Mouse (Mus musculus): ENCODE data around the gene Glb1l2. TPM values are rescaled to one million over a fixed set of nuclear protein-coding genes. Genes with fewer than 3 reads are reported as not detected.

The Glb1l2 gene
- polyA plus RNA-seq, 1 experiment from 2014 or later: 1.2 TPM

DNA sequence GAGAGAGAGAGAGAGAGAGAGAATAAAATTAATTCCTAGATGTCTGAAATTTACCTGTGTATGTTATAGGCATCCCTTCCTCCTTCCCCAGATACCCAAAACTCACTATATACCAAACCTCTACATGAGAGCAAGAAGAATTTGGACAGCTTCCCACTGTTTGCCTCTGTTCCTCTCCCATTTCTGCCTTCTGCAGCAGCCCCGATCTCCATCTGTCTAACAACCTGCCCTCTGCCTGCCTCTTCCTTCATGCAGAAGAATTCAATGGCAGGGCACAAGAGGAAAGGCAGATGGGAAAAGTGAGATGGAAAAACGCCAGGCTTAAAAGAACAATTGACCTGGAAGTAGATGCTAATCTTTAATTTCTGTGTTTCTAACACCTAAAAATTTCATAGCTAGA, 77.7 kb downstream of the Glb1l2 start:
- Histone ChIP-seq H3K4me3 (no peak overlapping the region), H3K4me2 (no peak overlapping the region), H3K36me3 (no peaks in the 10 kb centered on the region), H3K9ac (no peak overlapping the region), H3K9me3 (replicated peaks) (no peaks in the 10 kb centered on the region), H3K27ac (no peak overlapping the region), H3K4me1 (replicated peaks) (peaks cover 5% of the 10 kb centered on the region), H3K27me3 (peaks cover 28% of the 10 kb centered on the region)
- ATAC-seq (replicated peaks; ENCODE audit: insufficient number of reproducible peaks, insufficient read depth, low FRiP score, low read depth): no peak
- WGBS: 68% methylated on average over 2 of the region's 2 CpGs

DNA sequence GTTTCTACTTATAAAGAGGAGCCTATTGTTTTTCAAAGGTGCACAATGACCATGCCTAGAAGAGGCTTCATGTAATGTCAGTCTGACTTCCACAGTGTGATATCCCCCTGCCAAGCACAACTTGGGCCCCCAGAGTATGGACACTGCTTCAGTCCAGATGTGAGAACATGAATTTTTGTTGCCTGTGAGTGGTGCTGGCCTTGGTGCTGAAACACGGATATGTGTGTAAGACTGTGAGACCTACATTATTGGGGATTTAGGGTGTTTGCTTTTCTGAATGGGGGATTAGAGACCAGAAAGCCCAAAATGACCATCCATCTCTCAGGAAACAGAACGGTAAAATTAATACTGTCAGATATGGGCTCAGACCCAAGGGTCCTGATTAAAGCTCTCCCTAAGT, 78.8 kb downstream of the Glb1l2 start:
- Histone ChIP-seq H3K27ac (no peak overlapping the region), H3K4me3 (no peak overlapping the region), H3K36me3 (no peaks in the 10 kb centered on the region), H3K27me3 (peaks cover 17% of the 10 kb centered on the region), H3K9me3 (replicated peaks) (no peaks in the 10 kb centered on the region), H3K4me1 (replicated peaks) (no peaks in the 10 kb centered on the region), H3K4me2 (no peak overlapping the region), H3K9ac (no peak overlapping the region)
- ATAC-seq (replicated peaks; ENCODE audit: insufficient number of reproducible peaks, insufficient read depth, low FRiP score, low read depth): no peak
- 41% methylated on average over 2 of the region's 2 CpGs for WGBS

DNA sequence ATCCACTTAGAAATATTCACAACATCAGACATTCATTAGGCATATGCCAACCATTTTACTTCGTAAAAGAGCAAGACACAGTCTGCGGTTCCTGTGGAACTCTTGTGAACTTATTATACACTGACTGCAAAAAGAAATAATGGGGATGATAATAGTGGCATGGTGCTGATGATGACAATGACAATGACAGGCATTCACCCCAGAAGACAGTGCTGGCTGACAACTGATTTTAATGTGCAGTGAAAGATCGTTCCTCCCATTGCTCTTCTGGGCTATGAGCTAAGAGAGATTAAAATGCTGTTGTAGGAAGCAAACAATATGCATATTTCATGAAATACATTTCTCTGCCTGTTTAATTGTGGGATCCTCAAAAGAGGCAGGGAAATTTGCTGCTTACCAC, 80.6 kb downstream of the Glb1l2 start:
- H3K4me3 ChIP-seq: no peak overlapping the region

DNA sequence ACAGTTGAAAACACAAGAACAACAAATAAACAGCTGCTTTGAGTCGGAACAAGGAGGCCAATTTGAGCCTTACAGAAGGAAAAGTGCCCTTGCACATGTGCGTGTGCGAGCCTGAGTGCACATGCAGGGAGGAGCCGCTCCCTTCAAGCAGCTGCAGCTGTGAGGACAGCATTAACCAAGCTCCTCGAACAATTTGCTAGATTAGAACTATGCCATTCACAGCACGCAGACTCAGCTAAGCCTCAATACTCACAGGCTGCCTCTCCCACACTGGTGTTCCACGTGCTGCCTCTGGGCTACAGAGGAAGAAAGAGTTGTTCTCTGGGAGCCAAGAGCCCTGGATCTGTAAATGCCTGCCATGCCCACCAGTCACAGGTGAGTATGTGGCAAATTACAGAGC, 84.5 kb downstream of the Glb1l2 start:
- Histone ChIP-seq H3K27me3 (no peaks in the 10 kb centered on the region), H3K9ac (no peak overlapping the region), H3K9me3 (replicated peaks) (no peaks in the 10 kb centered on the region), H3K36me3 (no peaks in the 10 kb centered on the region), H3K27ac (no peak overlapping the region), H3K4me3 (no peak overlapping the region), H3K4me1 (replicated peaks) (no peaks in the 10 kb centered on the region), H3K4me2 (no peak overlapping the region)
- no peak for ATAC-seq (replicated peaks; ENCODE audit: insufficient number of reproducible peaks, insufficient read depth, low FRiP score, low read depth)
- WGBS: 71% methylated on average over 7 of the region's 7 CpGs

More for the DNA sequence above, 80.6 kb downstream of the Glb1l2 start:
- H3K9ac ChIP-seq: no peak overlapping the region
- H3K27ac ChIP-seq: no peak overlapping the region
- ATAC-seq (replicated peaks; ENCODE audit: insufficient number of reproducible peaks, insufficient read depth, low FRiP score, low read depth): no peak
- no peaks in the 10 kb centered on the region for H3K9me3 ChIP-seq (replicated peaks)
- no peaks in the 10 kb centered on the region for H3K36me3 ChIP-seq
- 87% methylated on average over 3 of the region's 3 CpGs for WGBS
- no peaks in the 10 kb centered on the region for H3K4me1 ChIP-seq (replicated peaks)
- peaks cover 3% of the 10 kb centered on the region; the same call in 1 of the 2 replicates for H3K27me3 ChIP-seq
- no peak overlapping the region for H3K4me2 ChIP-seq

DNA sequence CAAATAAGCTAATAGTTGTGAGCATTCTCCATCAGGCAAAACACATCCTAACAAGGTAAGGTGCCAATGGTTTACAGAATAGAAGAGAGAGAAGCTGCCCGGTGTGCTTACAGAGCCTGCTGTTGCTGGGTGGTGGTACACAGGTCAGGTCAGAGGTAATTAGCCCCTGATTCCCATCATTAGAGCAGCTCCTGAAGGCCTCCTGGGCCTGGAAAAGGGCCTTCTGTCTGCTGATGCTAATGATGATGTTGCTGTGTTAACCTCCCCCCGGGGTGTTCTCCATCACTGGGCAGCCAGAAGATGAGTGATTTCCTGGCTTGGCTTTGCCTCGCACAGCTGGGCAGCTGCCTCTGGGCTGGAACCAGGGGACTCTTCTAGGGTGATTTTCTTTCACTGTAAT, 87.9 kb downstream of the Glb1l2 start:
- H3K4me2 ChIP-seq: no peak overlapping the region
- H3K36me3 ChIP-seq: no peaks in the 10 kb centered on the region
- ATAC-seq (replicated peaks; ENCODE audit: insufficient number of reproducible peaks, insufficient read depth, low FRiP score, low read depth): no peak
- no peak overlapping the region for H3K27ac ChIP-seq
- no peak overlapping the region for H3K9ac ChIP-seq
- no peaks in the 10 kb centered on the region for H3K4me1 ChIP-seq (replicated peaks)
- no peaks in the 10 kb centered on the region for H3K27me3 ChIP-seq
- H3K4me3 ChIP-seq: no peak overlapping the region
- WGBS: 55% methylated on average over 3 of the region's 3 CpGs
- no peaks in the 10 kb centered on the region for H3K9me3 ChIP-seq (replicated peaks)

Other genes with a start within 250 kb of the Glb1l2 start
- gene B3gat1, start 72.7 kb downstream of the Glb1l2 start, polyA plus RNA-seq (2015; fragmentation: Nextera tagmentation; extraction: Ambion mirVana): 0.19 TPM in 1 of 2 replicates, not detected in the other
- gene Glb1l3, start 54.4 kb upstream of the Glb1l2 start, polyA plus RNA-seq (2015; fragmentation: Nextera tagmentation; extraction: Ambion mirVana): not detected in 2 replicates
- 0.06 TPM in 1 of 2 replicates, not detected in the other for gene Gm1110, start 116.6 kb upstream of the Glb1l2 start, polyA plus RNA-seq (2015; fragmentation: Nextera tagmentation; extraction: Ambion mirVana)
- gene Acad8, start 193.1 kb upstream of the Glb1l2 start, polyA plus RNA-seq (2015; fragmentation: Nextera tagmentation; extraction: Ambion mirVana): 42.2 and 42.6 TPM in 2 replicates
- 80.8 and 86.1 TPM in 2 replicates for gene Thyn1, start 193.2 kb upstream of the Glb1l2 start, polyA plus RNA-seq (2015; fragmentation: Nextera tagmentation; extraction: Ambion mirVana)
- gene Vps26b, start 223.6 kb upstream of the Glb1l2 start, polyA plus RNA-seq (2015; fragmentation: Nextera tagmentation; extraction: Ambion mirVana): 19.0 and 22.8 TPM in 2 replicates
- 16.7 and 20.1 TPM in 2 replicates for gene Ncapd3, start 223.7 kb upstream of the Glb1l2 start, polyA plus RNA-seq (2015; fragmentation: Nextera tagmentation; extraction: Ambion mirVana)

All from heart, embryonic 15.5 days (tissue).